Mouse (Mus musculus): ENCODE measurements around the gene Pttg1. TPM values are rescaled to one million over a fixed set of nuclear protein-coding genes. Genes with fewer than 3 reads are reported as not detected.

The Pttg1 gene
- polyA plus RNA-seq, 1 experiment from 2014 or later: 27.0 TPM

MicroRNA genes within 50 kb of the gene (microRNA counts, 519-probe panel; counts per million panel counts)
- 2,625 counts per million, percentile 67 among the panel's probes with 10 or more counts for microRNA mmu-miR-146a

Small RNA genes within 50 kb of the gene (microRNA-seq; reads per million reads assigned to microRNA genes)
- 41.8 reads per million, percentile 42 among the genes with 10 or more reads in this experiment for gene Mir146

Other genes with a start within 250 kb of the Pttg1 start
- gene Slu7, start 7.5 kb upstream of the Pttg1 start, polyA plus RNA-seq (2015; fragmentation: Nextera tagmentation; extraction: Ambion mirVana): 76.9 and 87.8 TPM in 2 replicates
- 5.9 and 6.5 TPM in 2 replicates for gene C1qtnf2, start 48.0 kb upstream of the Pttg1 start, polyA plus RNA-seq (2015; fragmentation: Nextera tagmentation; extraction: Ambion mirVana)
- 9.5 and 13.5 TPM in 2 replicates for gene Ccnjl, start 102.5 kb upstream of the Pttg1 start, polyA plus RNA-seq (2015; fragmentation: Nextera tagmentation; extraction: Ambion mirVana)
- gene 4933415A04Rik, start 160.8 kb upstream of the Pttg1 start, polyA plus RNA-seq (2015; fragmentation: Nextera tagmentation; extraction: Ambion mirVana): 2.7 and 3.3 TPM in 2 replicates
- not detected in 2 replicates for gene Fabp6, start 175.3 kb upstream of the Pttg1 start, polyA plus RNA-seq (2015; fragmentation: Nextera tagmentation; extraction: Ambion mirVana)